Mouse (Mus musculus) heart, embryonic 15.5 days (tissue): ENCODE results near the gene Lao1. TPM values are rescaled to one million over a fixed set of nuclear protein-coding genes. Genes with fewer than 3 reads are reported as not detected.

ENCODE experiments used
- ATAC-seq: fragments of 200-750 bp; cut with Nextera tagmentation; replicated peaks from 2 replicates; pipeline ENCODE4 v1.8.0; 2017; ENCODE audit warnings: low read depth, moderate TSS enrichment; ENCODE audit not compliant: insufficient number of reproducible peaks, insufficient read depth, low FRiP score
- H3K27ac ChIP-seq: fragments of 300-500 bp; sonication (generic); 2 replicates; pipeline ENCODE4 v1.5.1; 2015; ENCODE audit warnings: mild to moderate bottlenecking, inconsistent platforms
- H3K27me3 ChIP-seq: fragments of 300-500 bp; sonication (generic); 2 replicates; pipeline ENCODE4 v1.6.1; 2015; ENCODE audit warnings: inconsistent platforms
- H3K36me3 ChIP-seq: fragments of 300-500 bp; sonication (generic); 2 replicates; pipeline ENCODE4 v1.6.1; 2015; ENCODE audit warnings: mild to moderate bottlenecking, inconsistent platforms
- H3K4me1 ChIP-seq: fragments of 300-500 bp; sonication (generic); replicated peaks from 2 replicates; pipeline ENCODE4 v1.6.1; 2015; ENCODE audit warnings: inconsistent platforms
- H3K4me2 ChIP-seq: fragments of 300-500 bp; sonication (generic); 2 replicates; pipeline ENCODE4 v1.6.1; 2015; ENCODE audit warnings: inconsistent platforms, mild to moderate bottlenecking, moderate library complexity
- H3K4me3 ChIP-seq: fragments of 300-500 bp; sonication (generic); 2 replicates; pipeline ENCODE4 v1.5.1; 2015; ENCODE audit warnings: mild to moderate bottlenecking, inconsistent platforms
- H3K9ac ChIP-seq: fragments of 300-500 bp; sonication (generic); 2 replicates; pipeline ENCODE4 v1.6.1; 2015; ENCODE audit warnings: mild to moderate bottlenecking, inconsistent platforms
- H3K9me3 ChIP-seq: fragments of 300-500 bp; sonication (generic); replicated peaks from 2 replicates; pipeline ENCODE4 v1.6.1; 2016; ENCODE audit warnings: inconsistent platforms
- WGBS: fragments of 180-500 bp; shearing (Covaris S2); methylation state at CpG from one replicate; pipeline ENCODE4 v1.1.7; 2015; ENCODE audit warnings: mixed read lengths; 5-methylcytosine and 5-hydroxymethylcytosine counted together
- polyA plus RNA-seq: library from polyadenylated mRNA; unstranded; fragments of >200 nt; fragmentation: Nextera tagmentation; extraction: Ambion mirVana; gene quantifications from 2 replicates; pipeline ENCODE4 v1.2.1, GENCODE M21; 2015

Lao1 gene
- polyA plus RNA-seq, 1 experiment from 2014 or later, result not detected

DNA sequence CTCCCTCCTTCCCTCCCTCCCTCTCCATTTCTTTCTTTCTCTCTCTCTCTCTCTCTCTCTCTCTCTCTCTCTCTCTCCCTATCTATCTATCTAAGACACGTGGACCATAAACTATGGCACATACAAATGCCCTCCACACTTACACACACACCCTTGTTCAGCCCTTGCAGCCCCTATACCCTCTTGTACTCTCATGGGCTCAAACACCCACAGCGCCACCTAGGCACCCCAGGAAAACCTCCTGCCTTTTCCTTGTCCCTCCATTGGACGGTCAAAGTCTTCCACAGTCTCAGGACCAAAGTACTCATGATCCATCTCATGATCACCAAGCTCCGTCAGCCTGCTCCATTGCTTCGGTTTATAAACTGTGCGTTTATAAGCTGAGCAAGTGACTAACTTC, 54.2 kb downstream of the Lao1 start:
- WGBS, result 69% methylated on average over 6 of the region's 6 CpGs
- Histone ChIP-seq H3K27me3 (no peaks in the 10 kb centered on the region), H3K4me1 (peaks cover 28% of the 10 kb centered on the region), H3K27ac (no peak overlapping the region), H3K4me2 (no peak overlapping the region), H3K4me3 (no peak overlapping the region), H3K9ac (no peak overlapping the region), H3K9me3 (no peaks in the 10 kb centered on the region), H3K36me3 (no peaks in the 10 kb centered on the region)
- ATAC-seq, result no peak

DNA sequence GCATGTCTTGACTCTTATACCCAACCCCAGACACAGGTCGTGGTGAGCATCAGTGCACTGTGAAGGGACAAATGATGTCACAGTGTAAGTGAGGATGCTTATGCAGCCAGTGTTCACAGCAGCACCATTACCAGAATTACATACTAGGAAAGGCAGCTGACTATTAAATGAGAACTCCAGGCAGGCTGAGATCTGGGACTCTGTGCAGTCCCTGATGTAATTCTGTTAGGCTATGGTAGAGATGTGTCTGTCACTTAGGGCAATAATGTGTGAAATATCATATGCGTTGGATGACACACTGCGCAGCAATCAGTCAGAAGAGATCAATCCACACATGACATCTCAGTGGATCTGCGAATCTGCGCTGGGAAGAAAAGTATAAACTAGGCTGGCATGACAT, 55.7 kb downstream of the Lao1 start:
- no peaks in the 10 kb centered on the region for H3K27me3 ChIP-seq
- no peaks in the 10 kb centered on the region for H3K9me3 ChIP-seq
- peaks cover 43% of the 10 kb centered on the region for H3K4me1 ChIP-seq
- H3K36me3 ChIP-seq, result no peaks in the 10 kb centered on the region
- 82% methylated on average over 5 of the region's 5 CpGs for WGBS
- no peak overlapping the region for H3K4me3 ChIP-seq
- no peak overlapping the region for H3K9ac ChIP-seq
- H3K4me2 ChIP-seq, result no peak overlapping the region
- no peak for ATAC-seq
- H3K27ac ChIP-seq, result no peak overlapping the region

Other genes starting within 250 kb of the Lao1 start
- not detected in 2 replicates for gene Olfr1340, start 241.4 kb upstream of the Lao1 start, polyA plus RNA-seq
- gene Olfr1339, start 229.4 kb upstream of the Lao1 start, polyA plus RNA-seq, result not detected in 2 replicates
- not detected in 2 replicates for gene Olfr1338, start 202.8 kb upstream of the Lao1 start, polyA plus RNA-seq
- not detected in 2 replicates for gene Olfr1337, start 179.0 kb upstream of the Lao1 start, polyA plus RNA-seq
- not detected in 2 replicates for gene Olfr1335, start 151.6 kb upstream of the Lao1 start, polyA plus RNA-seq
- gene Olfr1333, start 125.3 kb upstream of the Lao1 start, polyA plus RNA-seq, result not detected in 2 replicates
- not detected in 2 replicates for gene Olfr1331, start 96.9 kb upstream of the Lao1 start, polyA plus RNA-seq
- gene Olfr1330, start 73.0 kb upstream of the Lao1 start, polyA plus RNA-seq, result 0.06 and 0.08 TPM in 2 replicates
- not detected in 2 replicates for gene Olfr1329, start 44.1 kb upstream of the Lao1 start, polyA plus RNA-seq
- gene Olfr1328, start 23.0 kb upstream of the Lao1 start, polyA plus RNA-seq, result 0.04 TPM in 1 of 2 replicates, not detected in the other
- gene Slc2a1, start 147.1 kb downstream of the Lao1 start, polyA plus RNA-seq, result 119 and 127 TPM in 2 replicates
- gene Zfp691, start 212.6 kb downstream of the Lao1 start, polyA plus RNA-seq, result 9.9 and 10.6 TPM in 2 replicates
- gene Ermap, start 228.4 kb downstream of the Lao1 start, polyA plus RNA-seq, result 0.69 and 2.9 TPM in 2 replicates
- gene Svbp, start 233.7 kb downstream of the Lao1 start, polyA plus RNA-seq, result 111 and 124 TPM in 2 replicates